Mouse (Mus musculus): ENCODE results near the gene Mark3.
A peak's percentile ranks its signal among the peaks of the same experiment; 100 is the strongest.

Mark3 gene

GRCm38 (mm10) chr12:111703301-111703700 lies 129.0 kb downstream of the Mark3 start:
- no peak for DNase-seq

- peak; percentile 51 for DNase-seq
These were observed 130.3 kb downstream of the Mark3 start for GRCm38 (mm10) chr12:111704609-111705008.

GRCm38 (mm10) chr12:111705186-111705973 lies 131.1 kb downstream of the Mark3 start:
- DNase-seq, result no peak

All from embryo, embryonic 11 days (tissue).